Mouse (Mus musculus) midbrain, embryonic 10.5 days (tissue): Measurements from ENCODE around the gene Hemgn. TPM values are rescaled to one million over a fixed set of nuclear protein-coding genes. Genes with fewer than 3 reads are reported as not detected.

Experiments used
- DNase-seq: peaks from one replicate; pipeline ENCODE4 v3.0.0-alpha.2; 2017; ENCODE audit warnings: low spot score
- H3K27ac ChIP-seq: fragments of 300-500 bp; sonication (generic); replicated peaks from 2 replicates; pipeline ENCODE4 v1.5.1; 2016; ENCODE audit warnings: mild to moderate bottlenecking
- H3K27me3 ChIP-seq: fragments of 300-500 bp; sonication (generic); 2 replicates; pipeline ENCODE4 v1.6.1; 2016; ENCODE audit warnings: low read depth, mild to moderate bottlenecking; ENCODE audit not compliant: poor library complexity, severe bottlenecking
- H3K36me3 ChIP-seq: fragments of 300-500 bp; sonication (generic); 2 replicates; pipeline ENCODE4 v1.6.1; 2016; ENCODE audit warnings: mild to moderate bottlenecking, moderate library complexity
- H3K4me1 ChIP-seq: fragments of 300-500 bp; sonication (generic); 2 replicates; pipeline ENCODE4 v1.6.1; 2016
- H3K4me3 ChIP-seq: fragments of 300-500 bp; sonication (generic); 2 replicates; pipeline ENCODE4 v1.5.1; 2016; ENCODE audit warnings: mild to moderate bottlenecking, moderate library complexity
- H3K9me3 ChIP-seq: fragments of 300-500 bp; sonication (generic); replicated peaks from 2 replicates; pipeline ENCODE4 v1.6.1; 2016; ENCODE audit warnings: mild to moderate bottlenecking
- WGBS: fragments of 180-500 bp; shearing (Covaris S2); methylation state at CpG from one replicate; pipeline ENCODE4 v1.1.7; 2016; 5-methylcytosine and 5-hydroxymethylcytosine counted together
- polyA plus RNA-seq: library from polyadenylated mRNA; unstranded; fragments of >200 nt; fragmentation: Nextera tagmentation; extraction: Ambion mirVana; gene quantifications from 2 replicates; pipeline ENCODE4 v1.2.1, GENCODE M21; 2016

Hemgn gene
- polyA plus RNA-seq, 1 experiment from 2014 or later, result 13.4 TPM

GRCm38 (mm10) chr4:46404042-46404795 is 9.1 kb downstream of the Hemgn start:
- Histone ChIP-seq H3K27me3 (no peaks in the 10 kb centered on the region), H3K4me1 (no peaks in the 10 kb centered on the region), H3K9me3 (0 out of 2 replicates have a peak, but pooled peaks cover 6% of the 10 kb centered on the region), H3K36me3 (no peaks in the 10 kb centered on the region), H3K4me3 (no peak overlapping the region), H3K27ac (no peak overlapping the region)
- DNase-seq, result no peak
- WGBS, result 84% methylated on average over 6 of the region's 6 CpGs

DNA sequence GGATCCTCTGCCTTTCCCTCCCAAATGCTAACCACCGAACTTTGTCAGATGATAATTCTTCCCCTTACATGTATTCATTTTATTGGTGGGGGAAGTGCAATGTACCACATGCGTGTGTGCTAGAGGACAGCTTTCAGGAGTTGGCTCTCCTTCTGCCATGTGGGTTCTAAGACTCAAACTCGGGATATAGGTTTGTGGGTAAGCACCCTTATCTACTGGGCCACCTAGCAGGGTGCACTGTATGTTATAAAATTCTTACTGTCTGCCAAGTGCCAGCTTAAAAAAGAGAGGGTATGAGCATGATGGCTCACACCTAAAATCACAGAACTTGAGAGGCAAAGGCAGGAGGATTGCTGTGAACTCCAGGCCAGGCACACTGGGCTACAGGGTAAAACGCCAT is 14.5 kb downstream of the Hemgn start:
- Histone ChIP-seq H3K27ac (no peak overlapping the region), H3K4me3 (no peak overlapping the region), H3K27me3 (no peaks in the 10 kb centered on the region), H3K36me3 (no peaks in the 10 kb centered on the region), H3K4me1 (no peaks in the 10 kb centered on the region), H3K9me3 (0 out of 2 replicates have a peak, but pooled peaks cover 6% of the 10 kb centered on the region)
- no peak for DNase-seq
- WGBS, result 84% methylated on average over 4 of the region's 4 CpGs

- Histone ChIP-seq H3K4me3 (no peak overlapping the region), H3K4me1 (no peaks in the 10 kb centered on the region), H3K27me3 (no peaks in the 10 kb centered on the region), H3K27ac (no peak overlapping the region), H3K9me3 (0 out of 2 replicates have a peak, but pooled peaks cover 6% of the 10 kb centered on the region), H3K36me3 (no peaks in the 10 kb centered on the region)
- 42% methylated on average over 5 of the region's 5 CpGs for WGBS
- DNase-seq, result no peak
Observed at GRCm38 (mm10) chr4:46395736-46396135, 17.6 kb downstream of the Hemgn start.

GRCm38 (mm10) chr4:46394388-46394787 is 18.9 kb downstream of the Hemgn start:
- 86% methylated on average over 2 of the region's 2 CpGs for WGBS
- H3K4me3 ChIP-seq, result no peak overlapping the region
- no peaks in the 10 kb centered on the region for H3K27me3 ChIP-seq
- H3K4me1 ChIP-seq, result peaks cover 9% of the 10 kb centered on the region
- no peaks in the 10 kb centered on the region for H3K36me3 ChIP-seq
- H3K9me3 ChIP-seq, result no peaks in the 10 kb centered on the region
- H3K27ac ChIP-seq, result no peak overlapping the region
- DNase-seq, result no peak

GRCm38 (mm10) chr4:46390390-46390970 is 22.8 kb downstream of the Hemgn start:
- Histone ChIP-seq H3K4me1 (peaks cover 12% of the 10 kb centered on the region), H3K9me3 (no peaks in the 10 kb centered on the region), H3K27me3 (no peaks in the 10 kb centered on the region), H3K36me3 (peaks cover 20% of the 10 kb centered on the region), H3K4me3 (peak overlapping the region; percentile 73), H3K27ac (peak overlapping the region; percentile 99)
- WGBS, result 23% methylated on average over 9 of the region's 9 CpGs
- DNase-seq, result peak; percentile 82

DNA sequence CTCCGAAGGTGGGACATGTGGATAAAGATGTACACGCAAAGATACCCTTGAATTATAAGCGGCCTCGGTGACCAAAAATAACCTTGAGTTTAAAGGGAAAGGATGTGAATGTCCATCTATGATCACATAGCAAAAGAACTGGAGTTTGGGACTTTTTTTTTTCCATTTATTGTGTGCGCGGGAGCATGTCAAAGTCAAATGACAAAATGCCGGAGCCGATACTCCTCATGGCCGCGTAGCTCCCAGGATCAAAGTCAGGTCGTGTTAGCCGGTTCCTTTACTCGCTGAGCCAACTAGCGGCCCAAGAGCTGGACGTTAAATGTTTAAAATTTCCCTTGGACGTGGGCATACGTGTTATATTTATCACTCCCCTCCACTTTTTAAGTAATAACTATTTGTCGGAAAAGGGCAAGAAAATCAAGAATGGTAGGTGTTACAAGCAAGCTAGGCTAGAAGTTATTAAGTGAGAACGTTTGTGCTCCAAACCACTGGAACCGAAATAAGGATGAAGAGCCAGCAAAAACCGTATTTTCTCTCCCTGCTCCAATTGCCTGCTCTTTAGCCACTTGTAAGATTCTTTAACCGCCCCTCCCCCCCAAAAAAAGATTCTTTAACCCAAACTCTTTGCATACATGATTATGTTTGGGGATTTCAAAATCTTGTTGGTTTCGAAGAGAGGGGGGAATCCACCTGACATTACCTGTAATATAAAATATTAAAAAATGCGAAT is 23.5 kb downstream of the Hemgn start:
- no peaks in the 10 kb centered on the region for H3K27me3 ChIP-seq
- peak; percentile 64 for DNase-seq
- peaks cover 27% of the 10 kb centered on the region for H3K36me3 ChIP-seq
- H3K9me3 ChIP-seq, result no peaks in the 10 kb centered on the region
- WGBS, result 2% methylated on average over 24 of the region's 24 CpGs
- H3K27ac ChIP-seq, result peak overlapping the region; percentile 99
- H3K4me1 ChIP-seq, result peaks cover 12% of the 10 kb centered on the region
- peak overlapping the region; percentile 73 for H3K4me3 ChIP-seq

DNA sequence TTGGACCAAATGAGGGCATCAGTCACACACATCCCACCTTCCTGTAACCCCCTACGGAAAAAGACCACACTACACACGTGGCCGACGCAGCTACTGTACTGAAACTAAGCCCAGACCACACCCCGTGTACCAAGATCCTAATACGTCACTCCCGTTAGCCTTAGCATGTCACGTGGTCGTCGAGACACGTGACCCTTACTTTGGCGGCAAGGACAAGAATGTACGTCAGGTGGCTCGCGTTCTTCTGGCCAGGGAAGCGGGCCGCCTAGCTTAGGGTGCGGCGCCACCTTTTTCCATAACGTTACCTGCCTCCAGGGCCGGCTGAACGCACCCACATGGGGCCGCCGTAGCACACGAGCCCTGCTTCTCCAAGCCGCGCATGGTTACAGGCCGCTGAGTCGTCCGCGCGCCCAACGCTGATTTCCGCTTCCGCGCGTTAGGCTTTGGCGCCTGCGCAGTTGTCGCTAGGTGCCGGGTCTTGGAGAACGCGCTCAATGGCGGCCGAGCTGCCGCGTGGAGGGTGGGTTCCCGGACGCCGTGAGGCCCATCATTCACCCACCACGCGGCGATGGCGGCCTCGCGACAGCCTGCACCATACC is 24.2 kb downstream of the Hemgn start, which contains the start of gene Trmo:
Gene Trmo, minus strand, starts transcription at position 425 of the 599 bp plus-strand sequence.
- H3K27ac ChIP-seq, result peak within 1 kb of the TSS; percentile 99
- peaks cover 12% of the 10 kb centered on the region for H3K4me1 ChIP-seq
- H3K4me3 ChIP-seq, result peak within 1 kb of the TSS; percentile 73
- H3K9me3 ChIP-seq, result no peaks in the 10 kb centered on the region
- no peaks in the 10 kb centered on the region for H3K27me3 ChIP-seq
- H3K36me3 ChIP-seq, result peaks cover 34% of the 10 kb centered on the region
- DNase-seq, result peak; percentile 95
- WGBS, result under 1% methylated on average over 56 of the region's 56 CpGs

DNA sequence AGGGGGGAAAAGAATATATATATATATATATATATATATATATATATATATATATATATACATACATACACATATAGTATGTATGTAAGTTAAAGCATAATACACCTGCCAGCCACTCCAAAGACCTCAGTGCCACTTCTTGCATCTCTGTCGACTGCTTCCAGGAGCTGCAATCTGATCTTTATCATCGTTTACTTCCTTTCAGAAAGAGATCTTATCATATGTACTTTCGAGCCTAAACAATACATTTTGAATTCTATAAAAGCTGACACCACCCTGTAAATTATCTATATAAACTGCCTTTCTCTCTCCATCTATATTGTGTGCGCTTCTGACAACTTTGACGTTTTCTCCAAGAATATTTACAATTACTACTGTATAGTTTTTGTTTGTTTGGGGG is 24.8 kb downstream of the Hemgn start:
- Histone ChIP-seq H3K27me3 (no peaks in the 10 kb centered on the region), H3K36me3 (peaks cover 39% of the 10 kb centered on the region), H3K27ac (peak overlapping the region; percentile 99), H3K9me3 (no peaks in the 10 kb centered on the region), H3K4me1 (peaks cover 12% of the 10 kb centered on the region), H3K4me3 (peak overlapping the region; percentile 73)
- no peak for DNase-seq
- 51% methylated on average over 5 of the region's 5 CpGs for WGBS

DNA sequence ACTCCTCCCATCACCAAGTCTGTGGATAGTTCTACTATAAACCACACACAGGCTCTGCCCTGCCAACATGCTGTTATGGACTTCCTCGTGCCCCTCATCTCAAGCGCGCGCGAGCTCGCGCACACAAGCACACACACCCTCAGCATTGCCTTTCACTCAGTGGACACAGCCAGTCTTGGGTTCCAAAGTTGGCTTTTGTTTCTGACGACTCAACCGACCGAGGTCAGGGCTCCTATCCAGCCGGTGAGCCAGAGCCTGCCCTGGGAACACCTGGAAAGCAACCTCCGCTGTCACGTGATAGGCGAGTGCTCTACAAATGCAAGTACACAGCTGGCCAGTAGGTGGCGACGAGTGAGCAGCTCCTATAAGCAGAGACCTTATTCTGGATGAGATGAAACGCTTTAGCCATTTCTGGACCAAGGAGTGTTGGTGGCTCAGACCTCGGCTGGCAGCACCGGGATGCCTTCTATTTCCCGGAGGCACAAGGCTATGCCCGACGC is 38.4 kb downstream of the Hemgn start:
- peak; percentile 79 for DNase-seq
- H3K36me3 ChIP-seq, result peaks cover 44% of the 10 kb centered on the region
- H3K27ac ChIP-seq, result peak overlapping the region; percentile 63; the same call in 1 of the 2 replicates
- no peaks in the 10 kb centered on the region for H3K9me3 ChIP-seq
- WGBS, result 21% methylated on average over 22 of the region's 22 CpGs
- peaks cover 13% of the 10 kb centered on the region for H3K4me1 ChIP-seq
- H3K4me3 ChIP-seq, result peak overlapping the region; percentile 48
- peaks cover 23% of the 10 kb centered on the region for H3K27me3 ChIP-seq

DNA sequence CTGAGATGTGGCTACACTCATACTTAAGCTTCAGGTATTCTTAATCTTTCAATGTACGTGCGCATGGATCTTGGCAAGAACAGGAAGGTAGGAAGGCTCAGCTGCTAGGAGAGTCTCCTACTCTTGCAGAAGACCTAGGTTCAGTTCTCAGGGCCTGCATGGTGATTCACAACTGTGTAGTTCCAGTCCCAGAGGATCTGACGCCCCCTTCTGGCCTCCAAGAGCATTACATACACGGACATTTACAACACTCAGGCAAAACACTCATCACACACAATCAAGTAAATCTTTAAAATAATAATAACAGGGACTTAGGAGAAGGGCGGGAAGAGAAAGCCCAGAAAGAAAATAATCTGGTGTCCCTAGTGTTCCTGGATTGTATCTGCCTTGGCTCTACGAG is 38.9 kb downstream of the Hemgn start:
- Histone ChIP-seq H3K36me3 (peaks cover 39% of the 10 kb centered on the region), H3K27me3 (peaks cover 28% of the 10 kb centered on the region), H3K4me1 (peaks cover 13% of the 10 kb centered on the region), H3K4me3 (peak overlapping the region; percentile 48), H3K9me3 (no peaks in the 10 kb centered on the region), H3K27ac (peak overlapping the region; percentile 63; the same call in 1 of the 2 replicates)
- no peak for DNase-seq
- 56% methylated on average over 6 of the region's 6 CpGs for WGBS

GRCm38 (mm10) chr4:46371030-46371429 is 42.3 kb downstream of the Hemgn start:
- peaks cover 57% of the 10 kb centered on the region for H3K27me3 ChIP-seq

DNA sequence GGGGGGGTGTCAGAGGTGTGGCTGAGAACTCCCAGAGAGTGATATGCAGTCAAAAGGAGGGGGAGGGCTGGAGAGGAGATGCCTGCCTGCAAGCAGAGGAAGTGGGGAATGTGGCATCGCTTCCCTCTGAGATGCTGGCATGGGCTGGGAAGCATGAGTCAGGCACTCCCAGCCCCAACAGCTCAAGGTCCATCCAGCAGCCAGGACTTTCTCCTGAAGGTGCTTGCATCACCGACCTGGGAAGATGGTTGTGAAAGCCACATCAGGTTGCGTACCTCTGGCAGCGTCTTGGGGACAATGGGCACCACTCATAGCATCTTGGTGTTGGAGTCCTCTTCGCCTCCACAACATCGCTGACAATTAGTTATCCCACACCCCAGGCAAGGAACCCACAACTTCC is 42.9 kb downstream of the Hemgn start:
- Histone ChIP-seq H3K36me3 (no peaks in the 10 kb centered on the region), H3K9me3 (no peaks in the 10 kb centered on the region), H3K27ac (no peak overlapping the region), H3K27me3 (peaks cover 63% of the 10 kb centered on the region), H3K4me3 (no peak overlapping the region), H3K4me1 (peaks cover 21% of the 10 kb centered on the region)
- DNase-seq, result no peak
- WGBS, result 48% methylated on average over 6 of the region's 6 CpGs

More at GRCm38 (mm10) chr4:46371030-46371429, 42.3 kb downstream of the Hemgn start:
- 3% methylated on average over 19 of the region's 19 CpGs for WGBS
- H3K4me3 ChIP-seq, result peak overlapping the region; percentile 38
- H3K4me1 ChIP-seq, result peaks cover 21% of the 10 kb centered on the region
- peaks cover 5% of the 10 kb centered on the region for H3K36me3 ChIP-seq
- DNase-seq, result peak; percentile 52
- peak overlapping the region; percentile 38 for H3K27ac ChIP-seq
- no peaks in the 10 kb centered on the region for H3K9me3 ChIP-seq
